Mouse (Mus musculus): ENCODE data around the gene Bnc2. TPM values are rescaled to one million over a fixed set of nuclear protein-coding genes. Genes with fewer than 3 reads are reported as not detected.

Gene Bnc2
- total RNA-seq, 2 experiments from 2014 or later: not detected

DNA sequence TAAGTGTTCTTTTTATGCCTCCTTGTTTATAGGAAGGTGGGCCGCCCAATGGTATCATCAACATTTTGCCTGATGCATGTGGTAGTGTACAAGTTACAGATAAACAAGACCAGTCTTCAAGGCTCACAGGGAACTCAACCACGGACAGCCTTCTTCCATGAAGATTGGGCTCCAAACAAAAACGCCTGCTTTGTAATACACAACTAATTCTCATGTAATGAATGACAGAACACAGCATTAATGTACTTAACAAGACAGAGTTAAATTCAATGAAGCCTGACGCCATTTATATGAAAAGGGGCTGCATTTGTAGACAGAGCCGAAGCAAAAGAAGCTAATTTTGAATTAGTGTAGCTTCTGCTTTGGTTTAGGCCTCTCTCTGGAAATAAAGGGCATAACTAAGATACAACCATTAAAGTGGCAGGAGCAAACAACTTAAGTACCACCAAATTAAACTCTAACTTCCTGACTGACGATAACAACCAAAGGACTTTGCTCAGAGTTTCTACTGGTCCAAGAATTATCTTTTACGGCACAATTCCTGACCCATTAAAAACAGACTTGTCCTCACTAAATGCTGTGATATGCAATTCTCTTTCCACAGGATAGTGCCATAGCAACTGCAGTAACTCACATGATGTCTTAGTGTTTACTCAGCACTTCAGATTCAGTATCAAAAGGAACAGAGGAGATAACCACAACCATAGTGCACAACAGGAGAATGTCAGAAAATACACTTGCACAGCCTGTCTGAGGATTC lies 225.6 kb downstream of the Bnc2 start:
- ATAC-seq (replicated peaks; ENCODE audit: poor library complexity): no peak

GRCm38 (mm10) chr4:84433324-84433723 lies 241.8 kb downstream of the Bnc2 start:
- peak; percentile 76 for ATAC-seq (replicated peaks; ENCODE audit: poor library complexity)

- peak; percentile 63 for ATAC-seq (replicated peaks; ENCODE audit: poor library complexity)
Measured at GRCm38 (mm10) chr4:84431677-84432515, 243.2 kb downstream of the Bnc2 start.

DNA sequence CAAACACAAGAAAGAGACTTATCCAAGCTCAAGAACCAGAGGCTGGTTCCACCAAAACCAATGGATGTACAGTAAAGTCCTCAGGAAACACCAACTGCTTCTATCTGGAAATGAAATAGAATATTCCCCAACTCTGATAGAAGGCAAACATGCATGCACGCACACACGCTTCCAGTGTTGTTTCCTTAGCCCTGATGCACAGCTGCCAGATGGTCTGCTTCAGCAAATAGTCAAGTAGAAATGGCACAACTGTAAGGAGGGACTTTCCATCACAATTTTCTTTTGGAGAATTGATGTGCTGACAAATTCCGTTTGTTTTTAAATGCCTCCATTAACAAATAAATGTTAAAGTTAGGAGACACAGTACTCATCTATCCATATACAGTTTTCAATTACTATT lies 247.1 kb downstream of the Bnc2 start:
- no peak for ATAC-seq (replicated peaks; ENCODE audit: poor library complexity)

DNA sequence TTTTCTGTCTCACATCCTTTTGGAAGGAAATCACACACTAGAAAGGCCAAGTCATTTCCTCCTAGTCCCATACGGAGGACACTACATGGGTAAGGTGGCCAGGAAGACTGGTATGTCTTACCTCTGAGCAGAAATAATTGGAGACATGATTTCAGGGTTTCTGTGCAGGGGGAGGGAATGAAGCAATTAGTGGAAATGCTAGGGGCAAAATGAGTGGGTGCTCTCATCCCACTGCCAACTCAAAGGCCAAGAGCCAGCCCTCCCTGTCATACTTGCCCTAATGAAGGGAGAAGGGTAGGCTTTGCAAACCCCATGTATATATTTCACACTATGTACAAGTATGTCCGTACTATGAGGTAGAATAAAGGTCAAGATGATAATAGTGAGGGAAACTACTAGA lies 263.6 kb downstream of the Bnc2 start:
- ATAC-seq (replicated peaks; ENCODE audit: poor library complexity): no peak

DNA sequence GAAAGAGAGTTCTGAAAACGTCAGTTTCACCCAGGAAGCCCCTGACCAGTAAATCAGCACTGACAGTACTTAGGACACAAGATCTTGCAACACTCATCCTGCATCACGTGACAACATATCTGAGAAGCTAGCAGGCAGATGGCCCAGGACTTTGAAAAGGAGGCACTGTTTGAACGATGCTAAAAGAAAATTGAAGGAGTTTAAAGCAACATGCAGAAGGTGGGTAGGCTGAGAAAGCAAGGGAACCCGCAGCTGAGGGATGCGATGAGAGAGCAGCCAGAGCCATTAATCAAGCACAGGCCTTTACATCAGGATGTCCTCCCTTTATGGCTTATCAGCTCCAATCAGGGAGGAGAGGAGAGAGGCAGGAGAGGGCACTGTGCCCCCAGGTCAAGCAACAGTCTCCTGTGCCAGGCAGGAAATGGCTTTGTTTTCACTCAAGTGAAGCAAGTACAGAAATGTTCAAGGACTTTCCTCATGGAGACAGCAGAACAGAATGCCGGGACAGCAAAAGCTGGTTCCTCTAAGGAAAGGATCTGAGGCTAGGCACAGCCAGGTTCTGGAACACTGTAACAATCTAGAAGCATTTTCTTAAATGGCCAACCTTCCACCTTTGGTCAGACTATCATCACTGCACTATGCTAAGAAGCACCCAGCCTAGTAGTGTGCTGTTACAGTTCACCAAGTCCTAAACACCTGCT lies 267.6 kb downstream of the Bnc2 start:
- ATAC-seq (replicated peaks; ENCODE audit: poor library complexity): peak; percentile 83

DNA sequence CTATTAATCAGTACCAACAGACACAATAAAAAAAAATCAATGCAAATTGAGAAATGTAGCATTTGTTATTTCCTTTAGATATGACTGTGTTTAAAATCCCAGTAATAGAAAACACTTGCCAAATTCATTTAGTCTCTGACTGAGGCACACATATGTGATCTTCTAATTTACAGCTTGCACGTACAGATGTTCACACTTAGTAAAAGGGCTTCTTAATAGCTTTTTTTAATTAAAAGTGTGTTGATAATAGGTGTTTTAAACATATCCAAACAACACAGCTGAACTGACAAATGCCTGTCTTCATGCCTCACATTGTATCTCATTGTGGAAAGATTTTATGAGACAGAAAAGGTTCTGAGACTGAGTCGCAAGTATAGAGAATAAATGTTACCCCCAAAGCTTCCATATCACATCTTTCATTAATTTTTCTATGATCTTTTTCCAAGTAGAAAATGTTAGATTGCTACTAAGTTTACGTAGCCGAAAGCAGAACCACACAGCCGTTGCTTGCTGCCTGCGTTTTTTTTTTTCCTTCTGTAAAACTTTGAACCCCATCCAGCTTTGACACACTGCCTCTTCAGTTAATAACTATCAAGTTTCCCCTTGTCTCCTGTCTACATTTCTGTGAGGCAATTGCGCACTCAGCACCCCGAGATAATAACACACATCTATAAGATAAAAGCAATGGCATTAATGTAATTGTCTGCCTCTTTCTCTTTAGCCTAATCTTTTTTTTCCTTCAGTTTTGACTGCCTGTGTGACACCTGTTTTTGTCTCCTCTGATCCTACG lies 271.5 kb downstream of the Bnc2 start:
- ATAC-seq (replicated peaks; ENCODE audit: poor library complexity): peak; percentile 40

DNA sequence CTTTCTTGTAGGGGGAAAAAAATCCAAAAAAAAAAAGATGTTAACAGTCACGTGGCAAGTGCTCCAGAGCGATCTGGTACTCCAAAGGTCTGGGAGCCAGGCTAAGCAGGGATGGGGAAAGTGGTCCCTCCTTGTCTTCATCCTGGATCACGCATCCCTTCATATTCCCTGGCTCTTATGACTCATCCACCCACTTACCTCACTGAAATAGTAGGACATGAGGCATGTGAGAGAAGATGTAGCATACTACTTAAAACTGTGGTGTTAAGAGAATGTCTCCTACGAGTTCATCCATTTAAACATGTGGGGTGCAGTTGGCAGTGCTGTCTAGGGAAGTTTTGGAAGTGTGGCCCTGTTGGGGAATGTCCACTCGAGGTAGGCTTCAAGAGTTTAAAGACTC lies 286.1 kb downstream of the Bnc2 start:
- ATAC-seq (replicated peaks; ENCODE audit: poor library complexity): no peak

DNA sequence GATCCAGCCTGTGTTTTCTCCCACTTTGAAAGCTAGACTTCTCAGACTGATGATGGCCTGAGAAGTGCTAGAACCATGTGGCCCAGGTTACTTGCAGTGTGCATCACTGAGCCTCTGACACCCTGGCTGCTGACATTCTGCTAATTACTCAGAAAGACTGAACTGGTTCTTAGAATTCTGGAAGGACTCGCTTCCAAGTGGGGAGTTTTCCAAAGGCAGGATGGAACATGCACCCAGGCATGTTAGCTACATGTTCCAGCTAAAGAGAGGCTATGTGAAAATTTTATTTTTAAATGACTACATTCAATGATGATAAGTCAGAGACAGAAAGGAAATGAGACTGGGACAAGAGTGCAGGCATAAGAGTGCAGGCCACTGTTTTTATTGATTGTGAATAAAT lies 289.9 kb downstream of the Bnc2 start:
- no peak for ATAC-seq (replicated peaks; ENCODE audit: poor library complexity)

GRCm38 (mm10) chr4:84379289-84379688 lies 295.8 kb downstream of the Bnc2 start:
- no peak for ATAC-seq (replicated peaks; ENCODE audit: poor library complexity)

GRCm38 (mm10) chr4:84377513-84377912 lies 297.6 kb downstream of the Bnc2 start:
- ATAC-seq (replicated peaks; ENCODE audit: poor library complexity): no peak

- ATAC-seq (replicated peaks; ENCODE audit: poor library complexity): peak; percentile 73
Measured at GRCm38 (mm10) chr4:84362337-84362823, 312.7 kb downstream of the Bnc2 start.

- ATAC-seq (replicated peaks; ENCODE audit: poor library complexity): no peak
Measured at GRCm38 (mm10) chr4:84361165-84361564, 313.9 kb downstream of the Bnc2 start.

DNA sequence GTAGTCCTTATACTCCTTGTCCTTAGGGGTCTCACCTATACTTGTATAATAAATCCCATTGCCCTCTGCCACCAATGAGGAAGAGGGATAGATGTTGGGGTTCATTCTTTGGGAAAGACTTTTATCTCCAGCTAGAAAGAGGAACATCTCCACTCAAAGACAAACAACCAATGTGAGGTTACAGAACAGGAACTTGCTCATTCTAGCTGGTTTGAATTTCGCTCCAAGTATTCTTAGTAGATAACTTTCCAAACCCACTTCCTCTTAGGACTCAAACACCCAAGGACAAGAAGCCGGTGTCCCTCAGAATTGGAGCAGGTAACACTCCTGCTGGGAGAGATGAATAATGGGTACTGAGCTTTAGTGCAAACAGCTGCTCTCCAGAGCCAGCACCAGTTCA lies 315.1 kb downstream of the Bnc2 start:
- ATAC-seq (replicated peaks; ENCODE audit: poor library complexity): peak; percentile 55; the same call in 1 of the 2 replicates

DNA sequence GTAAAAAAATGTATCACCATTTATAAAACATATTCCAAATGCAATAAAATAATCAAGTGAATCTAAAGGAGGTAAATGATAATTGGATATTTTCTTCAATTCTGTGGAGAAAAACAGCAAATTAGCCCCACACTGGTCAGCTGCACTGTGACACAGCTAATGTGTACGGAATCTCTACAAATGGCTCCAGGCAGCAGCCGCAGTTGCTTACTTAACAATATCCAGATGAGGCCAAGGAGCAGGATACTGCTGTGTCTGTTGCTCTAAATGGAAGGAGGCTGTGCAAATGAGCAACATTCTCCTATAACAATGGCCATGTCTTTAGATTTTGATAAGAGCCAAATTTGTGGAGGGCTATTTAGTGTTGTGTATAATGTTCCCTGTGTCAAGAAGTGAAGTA lies 316.9 kb downstream of the Bnc2 start:
- no peak for ATAC-seq (replicated peaks; ENCODE audit: poor library complexity)

DNA sequence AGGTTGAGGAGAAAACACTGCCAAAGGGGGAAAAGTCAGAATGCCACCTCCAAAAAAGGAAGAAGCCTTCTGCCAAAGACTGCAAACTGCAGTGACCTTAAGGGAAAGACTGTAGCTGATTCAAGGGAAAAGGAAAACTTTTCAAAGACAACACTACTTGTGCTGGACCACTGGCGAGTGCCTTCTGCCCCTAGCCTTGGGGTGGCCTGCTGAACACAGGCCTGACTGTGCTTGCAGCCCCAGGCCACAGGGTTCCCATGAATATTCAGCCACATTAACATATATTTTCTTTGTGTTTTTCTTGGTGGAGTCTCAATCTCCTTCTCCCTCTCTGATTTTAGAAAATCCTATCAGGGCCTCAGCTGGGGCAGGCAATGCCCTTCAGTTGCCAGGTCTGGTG lies 317.7 kb downstream of the Bnc2 start:
- no peak for ATAC-seq (replicated peaks; ENCODE audit: poor library complexity)

DNA sequence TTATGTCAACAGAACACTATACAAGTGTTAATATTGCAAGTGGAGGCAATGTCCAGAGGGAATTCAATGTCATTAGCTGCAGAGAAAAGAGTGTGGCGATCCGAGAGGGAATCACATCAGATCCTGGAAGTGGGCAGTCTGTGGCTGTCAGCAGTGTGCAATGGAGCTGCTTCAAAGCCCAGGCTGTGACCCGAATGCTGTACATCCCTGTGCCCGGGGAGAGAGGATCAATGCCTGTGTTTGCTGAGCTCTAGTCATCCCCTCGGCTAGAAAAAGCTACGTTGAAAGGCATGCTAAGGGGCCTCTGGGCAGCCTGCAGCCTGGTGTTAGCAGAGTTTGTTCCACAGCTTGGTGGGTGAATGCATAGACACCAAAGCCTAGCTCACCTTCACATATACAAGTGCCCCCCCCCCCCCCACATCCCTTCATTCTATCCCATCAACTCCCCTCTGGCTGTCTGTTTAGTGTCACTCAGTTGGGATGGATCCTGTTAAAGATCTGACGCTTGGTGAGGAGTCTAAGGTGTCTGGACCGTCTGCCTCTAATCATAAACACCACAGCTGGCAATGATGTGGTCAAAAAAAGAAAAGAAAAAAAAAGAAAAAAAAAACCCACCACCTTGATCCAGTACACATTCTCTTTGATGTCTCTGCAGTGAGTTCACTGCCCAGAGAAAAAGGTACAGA lies 318.5 kb downstream of the Bnc2 start:
- ATAC-seq (replicated peaks; ENCODE audit: poor library complexity): no peak

- ATAC-seq (replicated peaks; ENCODE audit: poor library complexity): no peak
Measured at GRCm38 (mm10) chr4:84352656-84353055, 322.4 kb downstream of the Bnc2 start.

DNA sequence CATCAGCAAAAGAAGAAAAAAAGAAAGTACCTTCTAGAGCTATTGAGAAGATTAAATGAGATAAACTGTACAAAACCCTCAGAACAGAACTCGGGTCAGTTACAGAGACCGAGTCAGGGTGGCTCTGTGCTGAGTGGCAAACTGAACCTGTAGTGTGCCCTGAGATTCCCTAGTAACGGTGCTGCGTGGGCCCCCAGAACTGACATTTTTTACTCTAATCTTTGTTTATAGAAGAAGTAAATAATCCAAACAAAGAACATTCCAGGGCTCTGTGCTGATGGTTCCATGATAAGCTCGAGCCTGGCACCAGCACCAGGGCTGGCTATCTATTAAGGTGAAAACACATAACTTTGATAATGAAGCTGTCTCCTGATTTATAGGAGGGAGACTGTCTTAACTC lies 325.5 kb downstream of the Bnc2 start:
- no peak for ATAC-seq (replicated peaks; ENCODE audit: poor library complexity)

DNA sequence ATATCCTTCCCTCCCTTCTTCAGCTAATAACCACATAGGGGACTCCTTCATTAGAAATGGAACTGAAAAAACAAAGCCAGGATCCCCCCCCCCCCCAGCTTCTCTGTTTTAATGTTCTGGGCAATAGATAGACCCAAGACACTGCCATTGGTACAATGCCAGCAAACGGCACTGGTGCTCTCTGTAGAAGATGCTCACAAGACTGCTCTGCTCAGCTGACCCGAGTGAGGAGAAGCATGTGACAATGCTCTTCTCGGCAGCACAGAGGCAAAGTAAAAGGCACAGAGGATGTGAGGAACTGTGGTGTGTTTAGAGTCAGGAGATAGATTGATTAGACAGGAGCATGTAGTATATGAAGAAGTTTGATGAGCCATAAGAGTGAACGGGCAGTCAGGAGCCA lies 335.9 kb downstream of the Bnc2 start:
- ATAC-seq (replicated peaks; ENCODE audit: poor library complexity): no peak

All from megakaryocyte progenitor cell, adult 5-6 weeks (primary cell).